Mouse (Mus musculus) large intestine, adult 2 months (tissue): ENCODE data around the gene Atp13a2. TPM values are rescaled to one million over a fixed set of nuclear protein-coding genes. Genes with fewer than 3 reads are reported as not detected.

Experiments used
- DNase-seq: peaks from one replicate; pipeline ENCODE4 v3.0.0-alpha.2; 2012; ENCODE audit warnings: low read depth, low spot score
- WGBS: fragments of 180-500 bp; shearing (Covaris S2); methylation state at CpG from one replicate; pipeline ENCODE4 v1.1.7; 2018; 5-methylcytosine and 5-hydroxymethylcytosine counted together
- polyA plus RNA-seq: library from polyadenylated mRNA; depleted of rRNA; stranded (reverse); fragments of >200 nt; gene quantifications from 2 replicates; pipeline ENCODE4 v1.2.3, GENCODE M21; 2012

Atp13a2 gene
- polyA plus RNA-seq, 1 experiment = 31.7 TPM

DNA sequence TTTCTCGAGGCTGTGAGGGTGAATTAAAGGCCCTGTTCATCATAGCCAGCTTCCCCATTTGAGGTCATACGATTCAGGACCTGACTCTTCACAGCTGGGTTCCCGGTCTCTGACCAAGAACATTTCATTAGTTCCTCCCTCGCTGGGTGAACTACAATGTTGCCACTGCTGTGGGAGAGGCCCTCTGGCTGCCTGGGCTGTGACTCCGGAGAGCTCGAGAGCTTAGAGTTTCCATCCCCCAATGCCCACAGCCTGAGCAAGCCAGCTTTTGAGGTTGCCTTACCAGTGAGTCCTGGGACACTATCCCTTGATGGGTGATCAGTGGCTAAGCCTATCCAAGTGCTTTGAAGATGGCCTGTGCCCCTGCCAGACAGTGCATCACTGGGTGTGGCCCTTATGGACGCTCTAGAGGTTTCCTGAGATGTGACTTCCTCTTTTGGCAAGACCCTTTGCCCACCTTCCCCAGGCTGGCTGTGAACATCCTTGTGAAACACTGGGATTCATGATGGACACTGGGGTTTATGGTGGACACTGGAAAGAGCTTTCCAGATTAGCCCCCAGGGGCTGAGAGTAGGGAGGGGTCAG lies 2.1 kb downstream of the Atp13a2 start:
- 74% methylated on average over 7 of the region's 7 CpGs for whole genome bisulfite sequencing
- DNase-seq = no peak

DNA sequence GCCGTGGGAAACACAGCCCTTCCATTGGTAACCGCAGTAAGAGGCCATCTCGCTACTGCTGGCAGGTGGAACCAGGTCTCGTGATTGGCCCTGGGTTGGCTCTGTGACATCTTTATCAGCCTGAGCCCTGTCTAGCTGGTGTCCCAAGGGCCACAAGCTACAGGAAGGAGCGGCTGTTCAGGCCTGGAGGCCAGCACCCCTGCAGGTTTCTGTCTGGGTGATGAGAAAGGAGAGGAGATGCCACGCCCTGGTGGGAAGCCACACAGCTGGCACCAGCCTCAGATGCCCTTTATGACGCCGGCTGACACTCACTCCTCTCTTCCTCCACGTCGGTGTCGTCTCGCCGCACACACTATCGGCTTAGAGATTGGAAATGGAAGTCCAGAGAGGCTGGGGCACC lies 2.8 kb downstream of the Atp13a2 start:
- DNase-seq = no peak
- WGBS = 81% methylated on average over 14 of the region's 14 CpGs

DNA sequence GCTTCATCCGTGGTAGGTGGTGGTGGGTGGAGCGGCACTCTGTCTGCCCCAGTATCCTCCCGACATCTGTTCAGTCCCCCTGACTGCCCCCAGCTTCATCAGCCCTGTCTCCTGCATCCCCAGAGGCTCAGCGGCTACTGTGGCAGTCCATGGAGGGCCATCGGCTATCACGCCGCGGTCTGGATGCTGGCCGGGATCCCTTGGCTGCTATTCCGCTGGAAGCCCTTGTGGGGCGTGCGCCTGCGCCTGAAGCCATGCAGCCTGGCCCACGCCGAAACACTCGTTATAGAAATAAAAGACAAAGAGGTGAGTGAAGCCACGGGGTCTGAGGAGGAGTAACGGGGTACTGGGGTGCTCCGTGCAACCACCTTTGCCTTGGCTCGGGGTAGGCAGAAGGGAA lies 5.5 kb downstream of the Atp13a2 start:
- DNase-seq = no peak
- 93% methylated on average over 20 of the region's 20 CpGs for WGBS

DNA sequence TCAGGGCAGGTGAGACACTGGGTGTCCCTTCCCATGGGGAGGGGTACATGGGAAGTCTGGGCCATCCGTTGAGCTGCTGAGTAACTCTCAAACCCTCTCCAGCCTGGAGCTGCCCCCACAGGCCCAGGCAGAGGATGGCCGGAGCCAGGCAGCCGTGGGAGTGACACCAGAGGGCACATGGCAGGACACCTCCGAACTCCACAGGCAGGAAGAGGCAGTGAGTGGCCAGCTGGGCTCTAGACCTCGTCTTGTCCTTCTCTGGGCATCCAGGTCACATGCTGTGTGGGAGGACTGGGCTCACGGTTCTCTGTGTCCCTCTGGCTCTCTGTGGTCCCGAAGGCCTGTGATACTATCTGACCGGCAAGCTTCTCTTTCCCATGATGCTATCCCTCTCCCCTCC lies 7.2 kb downstream of the Atp13a2 start:
- 86% methylated on average over 8 of the region's 8 CpGs for WGBS
- no peak for DNase-seq

DNA sequence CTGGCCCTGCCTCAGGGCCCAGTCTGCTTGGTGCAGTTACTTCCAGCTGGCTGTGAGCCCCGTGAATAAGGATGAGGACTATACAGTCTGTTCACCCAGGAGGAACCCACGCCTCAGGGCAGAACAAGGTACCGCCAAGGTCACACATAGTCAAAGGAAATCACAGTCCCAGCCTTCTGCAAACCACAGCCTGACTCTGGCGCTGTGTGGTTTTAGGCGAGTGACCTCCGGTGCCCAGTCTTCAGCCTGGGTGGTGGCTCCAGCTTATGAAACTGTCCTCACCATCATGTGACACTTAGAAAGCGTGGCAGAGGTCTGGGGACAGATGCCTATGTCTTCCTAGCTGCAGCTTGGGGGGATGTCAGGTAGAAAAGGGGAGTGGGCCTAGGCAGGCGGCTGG lies 9.1 kb downstream of the Atp13a2 start:
- no peak for DNase-seq
- WGBS = 90% methylated on average over 8 of the region's 8 CpGs

DNA sequence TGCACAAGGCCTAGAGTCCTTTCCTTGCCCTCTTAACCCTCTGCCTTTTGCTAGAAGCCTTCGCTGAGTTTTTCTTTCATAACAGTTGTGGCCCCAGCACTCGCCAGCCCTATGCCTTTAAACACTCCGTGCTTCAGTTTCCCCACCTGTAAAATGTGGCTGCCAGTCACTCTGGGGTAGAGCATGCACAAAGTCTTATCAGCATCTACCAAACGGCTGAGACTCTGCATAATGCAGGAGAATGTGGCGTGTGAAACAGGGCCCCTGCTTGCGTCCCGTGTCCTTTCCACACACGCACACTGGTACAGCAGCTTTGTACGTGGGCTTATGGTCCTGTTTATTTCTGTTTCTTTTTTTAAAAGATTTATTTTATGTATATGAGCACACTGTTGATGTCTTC lies 10.1 kb downstream of the Atp13a2 start:
- 94% methylated on average over 9 of the region's 9 CpGs for WGBS
- DNase-seq = no peak

DNA sequence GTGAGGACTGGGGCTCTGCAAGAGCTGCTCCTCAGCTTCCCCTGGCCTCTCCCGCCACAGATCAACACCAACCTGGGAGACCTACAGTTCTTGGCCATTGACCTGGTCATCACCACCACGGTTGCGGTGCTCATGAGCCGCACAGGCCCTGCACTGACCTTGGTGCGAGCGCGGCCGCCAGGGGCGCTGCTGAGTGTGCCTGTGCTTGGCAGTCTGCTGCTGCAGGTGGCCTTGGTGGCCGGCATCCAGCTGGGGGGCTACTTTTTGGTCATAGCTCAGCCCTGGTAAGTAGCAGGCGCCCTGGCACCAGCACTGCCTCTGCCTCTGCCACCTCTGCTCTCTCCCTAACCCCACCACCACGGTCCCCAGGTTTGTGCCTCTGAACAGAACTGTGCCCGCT lies 19.3 kb downstream of the Atp13a2 start:
- 85% methylated on average over 13 of the region's 13 CpGs for WGBS
- no peak for DNase-seq

DNA sequence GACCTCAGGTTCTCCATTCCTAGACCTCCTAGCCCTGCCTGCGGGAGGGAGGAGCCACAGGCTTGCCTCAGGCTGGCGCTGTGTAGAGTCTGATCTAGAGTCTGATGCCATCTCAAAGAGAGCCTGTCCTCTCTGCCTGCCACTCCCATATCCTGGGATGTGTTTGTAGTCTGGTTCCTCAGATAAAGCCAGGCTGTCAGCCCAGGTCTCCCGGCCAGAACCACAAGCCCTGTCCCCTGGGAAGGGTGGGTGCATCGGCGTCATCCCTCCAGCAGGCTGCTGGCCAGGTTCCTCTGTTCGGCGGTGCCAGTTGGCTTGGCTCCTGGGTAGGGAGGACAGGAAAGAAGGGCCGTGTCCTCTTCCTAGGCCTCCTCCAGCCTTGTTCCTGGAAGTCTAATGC lies 21.4 kb downstream of the Atp13a2 start:
- DNase-seq = no peak
- WGBS = 71% methylated on average over 8 of the region's 8 CpGs

DNA sequence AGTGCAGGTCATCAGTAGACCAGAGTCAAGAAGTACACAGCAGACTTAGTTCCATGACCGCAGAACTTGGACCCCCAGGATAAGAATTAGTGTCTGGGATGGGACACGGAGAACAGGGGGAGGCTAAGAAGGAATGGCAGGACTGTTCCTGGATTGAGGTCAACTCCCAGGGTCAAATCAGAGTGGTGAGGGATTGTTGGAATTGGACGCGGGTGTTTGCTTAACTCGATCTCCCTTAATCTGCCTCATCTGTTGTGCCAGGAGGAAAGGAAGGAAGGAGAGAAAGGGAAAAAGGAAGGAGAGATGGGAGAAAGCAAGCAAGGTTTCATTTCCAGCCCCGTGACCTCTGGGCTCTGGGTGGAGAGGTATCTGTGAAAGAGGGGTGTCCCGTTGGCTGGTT lies 23.4 kb downstream of the Atp13a2 start, which contains the start of gene Mfap2:
TSS of gene Mfap2 (plus strand) at position 301 of the 400 bp plus-strand sequence.
- WGBS = 25% methylated on average over 7 of the region's 7 CpGs
- DNase-seq = no peak

DNA sequence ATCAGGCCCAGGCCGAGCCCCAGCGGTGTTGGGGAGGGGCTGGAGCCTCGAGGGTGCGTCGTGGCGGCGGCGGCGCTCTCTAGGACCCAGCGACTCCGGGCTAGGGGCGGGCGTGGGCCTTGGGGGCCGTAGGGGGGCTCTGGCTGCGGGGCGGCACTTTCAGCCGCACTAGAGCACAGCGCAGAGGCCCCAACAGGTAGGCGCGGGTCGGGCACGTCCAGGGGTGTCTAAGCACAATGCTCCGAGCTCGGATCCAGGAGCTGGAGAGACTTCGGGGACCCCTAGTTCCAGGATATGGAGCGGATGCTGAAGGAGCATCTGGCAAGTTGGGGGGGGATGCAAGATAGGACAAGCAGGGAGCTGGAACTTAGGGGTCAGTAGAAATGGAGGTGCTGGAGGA lies 23.9 kb downstream of the Atp13a2 start:
- WGBS = 2% methylated on average over 26 of the region's 26 CpGs
- no peak for DNase-seq

DNA sequence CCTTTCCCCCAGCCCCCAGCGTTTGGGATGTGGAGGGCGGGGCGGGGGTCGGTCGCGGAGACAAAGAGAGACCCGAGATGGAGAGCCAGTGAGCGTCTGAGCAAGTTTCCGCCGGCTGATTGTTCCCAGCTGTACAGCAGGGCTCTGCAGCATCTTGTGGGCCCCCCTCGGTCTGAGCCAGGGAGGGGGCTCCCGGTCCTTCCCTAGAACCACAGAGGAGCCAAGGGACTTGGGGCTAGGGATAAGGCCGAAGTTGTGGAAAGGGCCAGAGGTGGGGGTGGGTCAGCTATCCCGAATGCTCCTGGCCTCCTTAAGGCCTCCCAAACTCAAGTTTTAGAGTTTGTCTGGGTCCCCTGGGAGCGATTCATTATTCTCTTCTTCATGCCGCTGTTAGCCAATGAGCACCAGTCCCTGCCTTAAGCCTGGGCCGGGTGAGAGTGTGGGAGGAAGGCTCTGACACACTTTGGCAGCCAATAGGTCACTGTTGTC lies 24.3 kb downstream of the Atp13a2 start:
- 12% methylated on average over 17 of the region's 17 CpGs for WGBS
- DNase-seq = no peak

DNA sequence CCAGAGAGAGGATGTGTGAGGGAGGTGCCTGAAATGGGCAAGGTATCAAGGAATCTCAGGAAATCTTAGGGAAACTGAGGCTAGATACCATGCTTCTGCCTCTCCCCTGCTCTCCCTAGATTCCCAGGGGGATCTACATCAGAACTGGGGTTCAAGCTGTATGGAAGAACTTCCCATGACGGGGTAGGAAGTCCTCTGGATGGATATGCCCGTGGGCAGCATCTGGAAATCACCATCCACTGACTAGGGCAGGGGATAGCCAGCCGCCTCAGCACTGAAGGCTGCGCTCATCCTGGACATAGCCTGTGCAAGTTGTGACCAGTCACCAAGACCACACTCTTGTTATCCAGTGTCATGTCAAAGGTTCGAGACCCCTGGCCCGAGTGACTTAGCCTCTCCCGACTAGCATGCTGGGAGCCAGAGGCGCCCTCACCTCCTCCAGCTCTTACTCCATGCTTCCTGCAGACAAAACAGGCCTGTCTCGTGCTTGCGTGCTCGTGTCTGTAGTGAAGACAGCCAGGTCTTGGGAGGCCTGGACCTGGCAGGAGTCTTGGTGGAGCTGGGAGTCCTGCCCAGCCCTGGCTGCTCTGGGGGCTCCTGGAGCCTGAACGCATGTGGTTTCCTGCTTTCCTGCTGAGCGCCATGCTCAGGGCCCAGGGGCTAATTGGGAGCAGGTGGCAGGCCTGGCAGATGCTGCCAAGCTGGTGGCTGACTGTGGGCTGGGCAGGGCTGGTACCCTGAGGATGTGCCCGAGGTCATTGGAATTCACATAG lies 25.1 kb downstream of the Atp13a2 start:
- WGBS = 57% methylated on average over 14 of the region's 14 CpGs
- DNase-seq = no peak

DNA sequence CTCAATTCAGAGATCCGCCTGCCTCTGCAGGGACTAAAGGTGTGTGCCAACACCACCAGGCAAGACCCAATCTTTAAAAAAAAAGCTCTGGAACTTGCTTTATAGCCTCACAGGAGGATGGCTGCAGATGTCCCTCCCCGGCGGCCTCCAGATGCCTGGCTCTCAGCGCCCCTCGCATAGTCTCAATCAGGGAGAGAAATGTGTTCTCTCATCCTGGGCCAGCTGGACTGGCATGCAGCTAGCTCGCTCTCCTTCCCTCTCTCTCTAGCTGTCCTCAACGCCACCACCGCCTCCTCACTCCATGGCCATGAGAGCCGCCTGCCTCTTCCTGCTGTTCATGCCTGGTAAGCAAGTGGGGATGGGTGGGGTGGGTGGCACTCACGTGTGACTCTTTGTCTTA lies 25.9 kb downstream of the Atp13a2 start:
- no peak for DNase-seq
- 64% methylated on average over 10 of the region's 10 CpGs for WGBS

DNA sequence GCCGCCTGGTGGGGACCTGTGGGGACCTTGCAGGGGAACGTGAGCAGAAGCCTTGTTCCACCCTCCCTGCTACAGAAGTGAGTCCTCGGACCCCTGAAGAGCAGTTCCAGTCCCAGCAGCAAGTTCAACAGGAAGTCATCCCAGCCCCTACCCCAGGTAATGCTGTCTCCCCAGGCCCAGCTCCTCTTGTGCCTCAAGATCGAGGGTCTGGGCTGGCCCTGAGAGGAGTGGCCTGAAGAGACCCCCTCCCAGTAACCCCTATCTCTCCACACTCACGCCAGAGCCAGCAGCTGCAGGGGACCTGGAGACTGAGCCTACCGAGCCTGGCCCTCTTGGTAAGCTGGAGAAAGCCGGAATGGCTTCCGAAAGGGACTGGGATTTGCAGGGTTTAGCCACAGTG lies 27.4 kb downstream of the Atp13a2 start:
- DNase-seq = no peak
- WGBS = 70% methylated on average over 8 of the region's 8 CpGs

DNA sequence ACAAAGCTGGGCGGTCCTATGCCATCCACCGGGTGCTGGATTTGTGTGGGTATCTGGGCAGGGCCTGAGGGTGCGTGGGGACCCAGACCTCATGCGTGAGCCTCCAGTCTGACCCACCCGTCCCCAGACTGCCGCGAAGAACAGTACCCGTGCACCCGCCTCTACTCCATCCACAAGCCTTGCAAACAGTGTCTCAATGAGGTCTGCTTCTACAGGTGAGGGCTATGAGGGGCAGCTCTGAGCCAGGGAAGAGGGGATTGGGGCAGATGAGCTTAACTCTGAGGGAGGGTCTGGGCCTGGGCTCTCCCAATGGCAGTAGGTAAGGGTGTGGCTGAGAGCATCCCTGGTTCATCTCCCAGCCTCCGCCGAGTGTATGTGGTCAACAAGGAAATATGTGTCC lies 28.2 kb downstream of the Atp13a2 start:
- WGBS = 83% methylated on average over 11 of the region's 11 CpGs

DNA sequence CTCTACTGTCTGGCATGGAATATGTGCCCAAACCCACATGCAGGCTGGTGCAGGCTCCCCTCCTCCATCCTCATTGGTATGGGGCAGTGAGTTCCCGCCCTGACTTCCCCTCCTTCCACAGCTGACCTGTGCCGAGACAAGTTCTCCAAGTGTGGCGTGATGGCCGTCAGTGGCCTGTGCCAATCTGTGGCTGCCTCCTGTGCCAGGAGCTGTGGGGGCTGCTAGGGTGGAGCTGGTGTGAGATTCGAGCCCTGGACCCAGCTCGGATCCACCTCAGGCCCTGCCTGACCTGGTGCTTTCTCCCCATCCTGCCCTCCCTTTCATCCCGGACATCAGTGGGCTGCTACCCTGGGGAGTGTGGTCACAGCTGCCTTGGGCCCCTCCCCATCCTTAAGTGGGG lies 28.7 kb downstream of the Atp13a2 start:
- DNase-seq = no peak
- 63% methylated on average over 7 of the region's 7 CpGs for WGBS

More for the DNA sequence above, 28.2 kb downstream of the Atp13a2 start:
- no peak for DNase-seq

DNA sequence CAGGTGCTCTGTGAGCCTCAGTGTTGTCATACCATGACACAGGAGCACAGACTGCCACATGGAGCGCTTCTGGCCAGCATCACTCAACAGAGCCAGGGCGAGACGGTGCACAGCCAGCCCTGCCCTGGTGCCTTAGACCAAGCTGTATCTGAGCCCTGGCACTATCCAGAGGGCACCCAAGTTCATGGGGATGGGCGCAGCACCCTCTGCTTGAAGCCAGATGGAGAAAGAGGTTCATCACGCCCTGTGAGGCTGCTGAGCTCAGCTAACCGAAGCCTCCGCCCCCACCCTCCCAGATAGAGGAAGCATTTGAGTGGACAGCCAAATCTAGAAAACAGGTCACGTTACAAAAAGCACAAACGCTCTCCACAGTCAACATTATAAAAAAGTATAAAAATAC lies 29.6 kb downstream of the Atp13a2 start:
- WGBS = 53% methylated on average over 9 of the region's 9 CpGs
- no peak for DNase-seq

DNA sequence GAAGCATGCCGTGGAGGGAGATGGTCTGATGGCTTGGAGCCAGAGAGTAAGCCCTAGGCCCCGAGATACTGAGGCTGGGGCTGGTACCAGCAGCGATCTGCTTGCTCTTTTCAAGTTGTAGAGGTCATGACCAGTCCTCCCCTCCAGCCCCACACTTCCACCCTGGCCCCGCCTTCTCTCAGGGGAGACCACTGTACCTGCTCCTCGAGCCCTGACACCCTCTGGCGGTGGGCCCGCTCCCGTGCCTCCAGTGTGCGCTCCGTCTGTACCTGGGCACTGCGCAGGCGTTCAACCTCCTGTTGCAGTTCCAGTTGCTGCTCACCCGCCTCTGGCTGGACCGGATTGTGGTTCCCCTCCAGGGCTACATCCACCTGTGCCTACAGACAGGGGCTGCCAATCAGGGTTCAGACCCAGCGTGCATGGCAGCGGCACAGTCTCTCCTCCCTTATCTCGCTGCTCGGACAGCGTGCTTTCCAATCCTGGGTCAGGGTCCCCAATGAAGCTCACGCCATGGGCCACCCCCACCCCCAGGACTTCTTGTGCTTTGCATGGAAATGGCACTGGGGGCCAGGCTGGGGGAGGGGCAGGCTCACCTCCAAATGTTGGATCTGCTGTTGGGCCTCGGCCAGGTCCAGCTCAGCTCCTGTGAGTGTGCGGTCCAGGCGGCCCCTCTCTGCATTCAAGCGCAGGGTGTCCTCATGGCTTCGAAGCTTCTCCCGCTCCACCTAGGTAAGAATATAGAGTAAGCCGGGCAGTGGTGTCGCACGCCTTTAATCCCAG lies 31.2 kb downstream of the Atp13a2 start:
- DNase-seq = no peak
- WGBS = 89% methylated on average over 29 of the region's 29 CpGs

DNA sequence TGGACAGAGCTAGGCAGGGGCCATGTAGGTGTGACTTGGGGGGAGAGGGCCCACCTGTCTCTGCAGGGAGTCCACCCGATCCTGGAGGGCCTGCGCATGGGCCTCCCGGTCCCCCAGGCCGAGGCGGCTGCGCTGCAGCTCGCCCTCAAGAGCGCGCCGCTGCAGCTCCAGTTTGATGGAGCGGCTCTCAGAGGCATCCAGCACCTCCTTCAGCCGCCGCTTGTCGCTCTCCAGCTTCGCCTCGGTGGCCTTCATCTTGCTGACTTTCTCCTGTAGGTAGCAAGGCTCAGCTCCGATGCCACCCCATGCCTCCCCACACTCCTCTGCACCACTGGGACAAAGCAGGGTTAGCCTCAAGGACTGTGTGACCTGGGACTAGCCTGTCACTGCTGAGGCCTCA lies 33.5 kb downstream of the Atp13a2 start:
- WGBS = 94% methylated on average over 17 of the region's 17 CpGs

DNA sequence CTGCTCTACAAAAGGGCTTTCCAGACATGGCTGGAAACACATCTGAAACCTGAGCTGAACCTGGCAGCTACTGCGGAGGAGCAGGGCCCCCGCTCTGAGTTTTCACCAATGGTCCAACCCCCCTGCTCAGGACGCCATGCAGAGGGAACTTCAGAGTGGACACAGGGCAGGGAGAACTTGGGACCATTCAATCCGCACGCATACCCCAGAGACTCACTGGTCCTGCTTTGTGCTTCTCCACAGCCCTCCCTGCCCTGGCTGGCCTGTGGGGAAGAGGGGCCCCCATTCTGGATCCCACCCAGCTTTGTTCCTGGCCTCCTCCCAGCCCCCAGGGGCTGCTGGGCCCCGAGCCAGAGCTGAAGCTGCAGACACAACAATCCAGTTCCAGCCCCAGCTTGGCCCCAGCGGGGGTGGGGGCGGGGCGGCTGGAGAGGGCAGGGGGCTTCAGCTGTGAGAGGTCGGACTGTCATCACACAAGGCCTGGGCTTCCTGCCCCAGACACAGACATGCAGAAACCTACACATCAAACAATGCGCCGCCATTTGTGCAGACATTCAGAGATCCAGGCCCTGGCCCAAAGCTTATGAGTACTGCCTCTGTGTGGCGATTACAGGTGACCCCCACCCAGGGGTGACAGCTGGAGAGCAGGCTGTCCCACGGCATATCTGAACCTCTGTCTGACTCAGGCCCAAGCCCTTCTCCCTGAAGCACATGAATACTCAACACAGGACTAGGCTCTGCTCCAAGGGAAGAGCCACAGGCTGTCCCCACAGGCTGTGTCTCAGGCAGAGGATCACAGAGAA lies 34.3 kb downstream of the Atp13a2 start:
- DNase-seq = no peak
- 66% methylated on average over 14 of the region's 14 CpGs for WGBS

More for the DNA sequence above, 33.5 kb downstream of the Atp13a2 start:
- DNase-seq = no peak
